Mouse (Mus musculus): ENCODE measurements around the gene Bbip1. TPM values are rescaled to one million over a fixed set of nuclear protein-coding genes. Genes with fewer than 3 reads are reported as not detected.

Bbip1 gene
- polyA plus RNA-seq (2015; fragmentation: Nextera tagmentation; extraction: Ambion mirVana), result 134 and 142 TPM in 2 replicates

GRCm38 (mm10) chr19:53943802-53944785, at the start of gene Bbip1, which contains the start of gene Shoc2:
Bbip1 (minus strand) TSS chr19:53944627.
Shoc2 (plus strand) TSS chr19:53944306.
- Histone ChIP-seq H3K9me3 (ENCODE audit: control insufficient read depth, low read length) (no peaks in the 10 kb centered on the region), H3K27me3 (replicated peaks; ENCODE audit: control insufficient read depth, insufficient read depth, low read length) (no peaks in the 10 kb centered on the region), H3K36me3 (ENCODE audit: control insufficient read depth, insufficient read depth, low read length) (no peaks in the 10 kb centered on the region), H3K27ac (ENCODE audit: low read depth, low read length) (peak within 1 kb of the TSS; percentile 99), H3K4me1 (ENCODE audit: control insufficient read depth, insufficient read depth, low read depth, low read length) (peaks cover 8% of the 10 kb centered on the region), H3K4me3 (ENCODE audit: low read length) (peak within 1 kb of the TSS; percentile 97), H3K4me2 (ENCODE audit: low read length) (peak within 1 kb of the TSS; percentile 66), H3K9ac (ENCODE audit: low read depth, low read length) (peak within 1 kb of the TSS; percentile 97)
- ATAC-seq, result peak; percentile 95
- under 1% methylated on average over 53 of the region's 62 CpGs for WGBS

GRCm38 (mm10) chr19:53993860-53994259, 49.4 kb upstream of the Bbip1 start:
- no peak overlapping the region for H3K9ac ChIP-seq (ENCODE audit: low read depth, low read length)
- no peak for ATAC-seq
- WGBS, result 80% methylated on average over 3 of the region's 3 CpGs
- no peak overlapping the region for H3K4me2 ChIP-seq (ENCODE audit: low read length)
- H3K4me1 ChIP-seq (ENCODE audit: control insufficient read depth, insufficient read depth, low read depth, low read length), result no peaks in the 10 kb centered on the region
- no peaks in the 10 kb centered on the region for H3K9me3 ChIP-seq (ENCODE audit: control insufficient read depth, low read length)
- H3K27me3 ChIP-seq (replicated peaks; ENCODE audit: control insufficient read depth, insufficient read depth, low read length), result no peaks in the 10 kb centered on the region
- H3K27ac ChIP-seq (ENCODE audit: low read depth, low read length), result no peak overlapping the region
- no peak overlapping the region for H3K4me3 ChIP-seq (ENCODE audit: low read length)
- no peaks in the 10 kb centered on the region for H3K36me3 ChIP-seq (ENCODE audit: control insufficient read depth, insufficient read depth, low read length)

GRCm38 (mm10) chr19:53990538-53990937, 46.1 kb upstream of the Bbip1 start:
- H3K9me3 ChIP-seq (ENCODE audit: control insufficient read depth, low read length), result no peaks in the 10 kb centered on the region
- H3K4me3 ChIP-seq (ENCODE audit: low read length), result no peak overlapping the region
- 78% methylated on average over 2 of the region's 2 CpGs for WGBS
- H3K27me3 ChIP-seq (replicated peaks; ENCODE audit: control insufficient read depth, insufficient read depth, low read length), result no peaks in the 10 kb centered on the region
- no peaks in the 10 kb centered on the region for H3K4me1 ChIP-seq (ENCODE audit: control insufficient read depth, insufficient read depth, low read depth, low read length)
- H3K4me2 ChIP-seq (ENCODE audit: low read length), result no peak overlapping the region
- ATAC-seq, result no peak
- H3K27ac ChIP-seq (ENCODE audit: low read depth, low read length), result no peak overlapping the region
- H3K36me3 ChIP-seq (ENCODE audit: control insufficient read depth, insufficient read depth, low read length), result no peaks in the 10 kb centered on the region
- H3K9ac ChIP-seq (ENCODE audit: low read depth, low read length), result no peak overlapping the region

- Histone ChIP-seq H3K4me2 (ENCODE audit: low read length) (no peak overlapping the region), H3K27me3 (replicated peaks; ENCODE audit: control insufficient read depth, insufficient read depth, low read length) (no peaks in the 10 kb centered on the region), H3K9ac (ENCODE audit: low read depth, low read length) (no peak overlapping the region), H3K36me3 (ENCODE audit: control insufficient read depth, insufficient read depth, low read length) (no peaks in the 10 kb centered on the region), H3K9me3 (ENCODE audit: control insufficient read depth, low read length) (no peaks in the 10 kb centered on the region), H3K4me3 (ENCODE audit: low read length) (no peak overlapping the region), H3K4me1 (ENCODE audit: control insufficient read depth, insufficient read depth, low read depth, low read length) (no peaks in the 10 kb centered on the region), H3K27ac (ENCODE audit: low read depth, low read length) (no peak overlapping the region)
- ATAC-seq, result no peak
- 91% methylated on average over 3 of the region's 3 CpGs for WGBS
Measured at GRCm38 (mm10) chr19:53984628-53985027, 40.2 kb upstream of the Bbip1 start.

- no peaks in the 10 kb centered on the region for H3K9me3 ChIP-seq (ENCODE audit: control insufficient read depth, low read length)
- no peak overlapping the region for H3K4me3 ChIP-seq (ENCODE audit: low read length)
- H3K36me3 ChIP-seq (ENCODE audit: control insufficient read depth, insufficient read depth, low read length), result no peaks in the 10 kb centered on the region
- H3K4me1 ChIP-seq (ENCODE audit: control insufficient read depth, insufficient read depth, low read depth, low read length), result no peaks in the 10 kb centered on the region
- 97% methylated on average over 1 of the region's 1 CpGs for WGBS
- no peaks in the 10 kb centered on the region for H3K27me3 ChIP-seq (replicated peaks; ENCODE audit: control insufficient read depth, insufficient read depth, low read length)
- H3K4me2 ChIP-seq (ENCODE audit: low read length), result no peak overlapping the region
- no peak overlapping the region for H3K27ac ChIP-seq (ENCODE audit: low read depth, low read length)
- no peak overlapping the region for H3K9ac ChIP-seq (ENCODE audit: low read depth, low read length)
- ATAC-seq, result no peak
Measured at GRCm38 (mm10) chr19:53983336-53983735, 38.9 kb upstream of the Bbip1 start.

GRCm38 (mm10) chr19:53982041-53982440, 37.6 kb upstream of the Bbip1 start:
- no peaks in the 10 kb centered on the region for H3K27me3 ChIP-seq (replicated peaks; ENCODE audit: control insufficient read depth, insufficient read depth, low read length)
- H3K27ac ChIP-seq (ENCODE audit: low read depth, low read length), result no peak overlapping the region
- H3K4me2 ChIP-seq (ENCODE audit: low read length), result no peak overlapping the region
- 74% methylated on average over 3 of the region's 3 CpGs for WGBS
- no peaks in the 10 kb centered on the region for H3K36me3 ChIP-seq (ENCODE audit: control insufficient read depth, insufficient read depth, low read length)
- no peak overlapping the region for H3K4me3 ChIP-seq (ENCODE audit: low read length)
- H3K9me3 ChIP-seq (ENCODE audit: control insufficient read depth, low read length), result no peaks in the 10 kb centered on the region
- no peak overlapping the region for H3K9ac ChIP-seq (ENCODE audit: low read depth, low read length)
- no peaks in the 10 kb centered on the region for H3K4me1 ChIP-seq (ENCODE audit: control insufficient read depth, insufficient read depth, low read depth, low read length)
- ATAC-seq, result no peak

GRCm38 (mm10) chr19:53973656-53974055, 29.2 kb upstream of the Bbip1 start:
- no peak overlapping the region for H3K4me2 ChIP-seq (ENCODE audit: low read length)
- no peaks in the 10 kb centered on the region for H3K36me3 ChIP-seq (ENCODE audit: control insufficient read depth, insufficient read depth, low read length)
- whole genome bisulfite sequencing, result 80% methylated on average over 1 of the region's 1 CpGs
- H3K4me3 ChIP-seq (ENCODE audit: low read length), result no peak overlapping the region
- H3K9me3 ChIP-seq (ENCODE audit: control insufficient read depth, low read length), result no peaks in the 10 kb centered on the region
- H3K27ac ChIP-seq (ENCODE audit: low read depth, low read length), result no peak overlapping the region
- no peak for ATAC-seq
- no peaks in the 10 kb centered on the region for H3K27me3 ChIP-seq (replicated peaks; ENCODE audit: control insufficient read depth, insufficient read depth, low read length)
- H3K9ac ChIP-seq (ENCODE audit: low read depth, low read length), result no peak overlapping the region
- H3K4me1 ChIP-seq (ENCODE audit: control insufficient read depth, insufficient read depth, low read depth, low read length), result no peaks in the 10 kb centered on the region

GRCm38 (mm10) chr19:53971938-53972337, 27.5 kb upstream of the Bbip1 start:
- H3K36me3 ChIP-seq (ENCODE audit: control insufficient read depth, insufficient read depth, low read length), result no peaks in the 10 kb centered on the region
- no peak overlapping the region for H3K27ac ChIP-seq (ENCODE audit: low read depth, low read length)
- no peak overlapping the region for H3K4me2 ChIP-seq (ENCODE audit: low read length)
- H3K9me3 ChIP-seq (ENCODE audit: control insufficient read depth, low read length), result no peaks in the 10 kb centered on the region
- no peaks in the 10 kb centered on the region for H3K27me3 ChIP-seq (replicated peaks; ENCODE audit: control insufficient read depth, insufficient read depth, low read length)
- H3K4me3 ChIP-seq (ENCODE audit: low read length), result no peak overlapping the region
- no peaks in the 10 kb centered on the region for H3K4me1 ChIP-seq (ENCODE audit: control insufficient read depth, insufficient read depth, low read depth, low read length)
- 86% methylated on average over 7 of the region's 7 CpGs for WGBS
- no peak for ATAC-seq
- no peak overlapping the region for H3K9ac ChIP-seq (ENCODE audit: low read depth, low read length)

GRCm38 (mm10) chr19:53969226-53969625, 24.8 kb upstream of the Bbip1 start:
- H3K36me3 ChIP-seq (ENCODE audit: control insufficient read depth, insufficient read depth, low read length), result no peaks in the 10 kb centered on the region
- H3K27me3 ChIP-seq (replicated peaks; ENCODE audit: control insufficient read depth, insufficient read depth, low read length), result no peaks in the 10 kb centered on the region
- H3K4me3 ChIP-seq (ENCODE audit: low read length), result no peak overlapping the region
- H3K9me3 ChIP-seq (ENCODE audit: control insufficient read depth, low read length), result no peaks in the 10 kb centered on the region
- no peak overlapping the region for H3K4me2 ChIP-seq (ENCODE audit: low read length)
- no peak overlapping the region for H3K27ac ChIP-seq (ENCODE audit: low read depth, low read length)
- H3K4me1 ChIP-seq (ENCODE audit: control insufficient read depth, insufficient read depth, low read depth, low read length), result no peaks in the 10 kb centered on the region
- ATAC-seq, result no peak
- 88% methylated on average over 3 of the region's 3 CpGs for WGBS
- H3K9ac ChIP-seq (ENCODE audit: low read depth, low read length), result no peak overlapping the region
